Mouse (Mus musculus) CD4-positive naive resting alpha-beta T cell, adult 76 days (primary cell): ENCODE data around the gene Amy2a5. TPM values are rescaled to one million over a fixed set of nuclear protein-coding genes. Genes with fewer than 3 reads are reported as not detected.

ENCODE experiments used
- total RNA-seq: library from RNA; stranded (reverse); gene quantifications from one replicate; pipeline ENCODE4 v1.2.4, GENCODE M21; 2023

Gene Amy2a5
- total RNA-seq, result 1.4 TPM

DNA sequence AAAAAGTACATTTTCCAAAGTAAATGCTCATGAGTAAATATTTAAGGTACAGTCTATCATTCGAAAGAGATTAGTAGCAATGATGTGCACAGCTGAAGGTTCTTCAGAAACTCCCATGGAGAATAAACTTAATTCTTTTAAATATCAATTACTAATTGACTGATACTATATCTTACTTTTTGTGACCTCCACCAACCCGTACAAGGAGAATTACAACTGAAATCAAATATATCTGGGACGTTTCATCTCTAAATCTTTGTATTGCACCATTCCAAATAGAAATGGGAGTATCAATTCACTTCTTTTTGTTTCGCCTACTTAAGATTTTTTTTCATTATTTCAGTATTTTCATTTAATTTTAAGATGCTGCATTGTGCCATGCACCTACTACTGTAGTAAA, at the start of gene Amy2a5:
Gene Amy2a5 (minus strand): TSS at position 101 of the 400 bp plus-strand sequence.

DNA sequence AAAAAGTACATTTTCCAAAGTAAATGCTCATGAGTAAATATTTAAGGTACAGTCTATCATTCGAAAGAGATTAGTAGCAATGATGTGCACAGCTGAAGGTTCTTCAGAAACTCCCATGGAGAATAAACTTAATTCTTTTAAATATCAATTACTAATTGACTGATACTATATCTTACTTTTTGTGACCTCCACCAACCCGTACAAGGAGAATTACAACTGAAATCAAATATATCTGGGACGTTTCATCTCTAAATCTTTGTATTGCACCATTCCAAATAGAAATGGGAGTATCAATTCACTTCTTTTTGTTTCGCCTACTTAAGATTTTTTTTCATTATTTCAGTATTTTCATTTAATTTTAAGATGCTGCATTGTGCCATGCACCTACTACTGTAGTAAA, 32.7 kb upstream of the Amy2a5 start, which contains the start of gene Amy2a4:
Gene Amy2a4 (minus strand): TSS at position 101 of the 400 bp plus-strand sequence.

Other genes starting within 250 kb of the Amy2a5 start
- gene Amy2a4, start 32.6 kb upstream of the Amy2a5 start, total RNA-seq, result not detected
- gene Amy2a3, start 65.2 kb upstream of the Amy2a5 start, total RNA-seq, result not detected
- not detected for gene Amy2a2, start 97.8 kb upstream of the Amy2a5 start, total RNA-seq